Mouse (Mus musculus) thymus, postnatal 25 days (tissue): Measurements from ENCODE around the gene Mvp.
A peak's percentile ranks its signal among the peaks of the same experiment; 100 is the strongest.

Source experiments
- DNase-seq: peaks from one replicate; pipeline ENCODE4 v3.0.0; 2022

Mvp gene

GRCm38 (mm10) chr7:126949793-126950646, 64.4 kb downstream of the Mvp start, which contains the start of gene Sez6l2:
Sez6l2 (plus strand) TSS chr7:126950563.
- DNase-seq: peak; percentile 94

- DNase-seq: no peak
These were observed 65.0 kb downstream of the Mvp start, which contains the start of gene Asphd1 for GRCm38 (mm10) chr7:126949403-126949792. Asphd1 (minus strand) TSS chr7:126949582.

- no peak for DNase-seq
These were observed 65.8 kb downstream of the Mvp start for GRCm38 (mm10) chr7:126948626-126949025.

- peak; percentile 56 for DNase-seq
These were observed 67.9 kb downstream of the Mvp start for GRCm38 (mm10) chr7:126946530-126946929.

- DNase-seq: no peak
These were observed 72.6 kb downstream of the Mvp start for GRCm38 (mm10) chr7:126941801-126942200.

- no peak for DNase-seq
These were observed 73.2 kb downstream of the Mvp start for GRCm38 (mm10) chr7:126941171-126941570.
